Mouse (Mus musculus) heart, adult 18-20 months (tissue): ENCODE results near the gene Susd6. TPM values are rescaled to one million over a fixed set of nuclear protein-coding genes. Genes with fewer than 3 reads are reported as not detected.

Experiments used
- DNase-seq, 2 experiments: peaks; one replicate each; pipeline ENCODE4 v3.0.0; 2021 to 2022; ENCODE audit warnings: mixed read lengths in 1 of 2
- total RNA-seq, 2 experiments: library from RNA; stranded (reverse); gene quantifications; 2 replicates each; pipeline ENCODE4 v1.2.3; 2021

The Susd6 gene
- total RNA-seq, 2 experiments from 2014 or later: 68.3 to 71.9 TPM

- DNase-seq: peak; percentile 32 to 42
Observed at GRCm38 (mm10) chr12:80877215-80878092, 87.1 kb downstream of the Susd6 start.

DNA sequence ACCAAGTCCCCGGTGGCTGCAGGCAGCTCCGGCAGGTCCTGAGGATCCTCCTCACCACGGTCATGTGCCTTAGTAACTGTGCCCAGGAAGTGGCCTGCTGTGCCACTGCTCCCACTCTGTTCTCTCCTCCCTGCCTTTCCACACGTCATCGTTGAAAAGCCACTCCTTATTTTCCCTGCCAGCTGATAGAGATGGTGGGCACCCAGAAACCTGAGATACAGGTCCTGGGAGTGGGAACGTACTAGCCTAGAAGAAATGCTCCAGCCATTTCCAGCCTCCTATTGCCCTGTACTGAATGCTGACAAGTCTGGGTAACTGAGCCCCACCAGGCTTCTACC lies 87.8 kb downstream of the Susd6 start:
- DNase-seq: no peak

DNA sequence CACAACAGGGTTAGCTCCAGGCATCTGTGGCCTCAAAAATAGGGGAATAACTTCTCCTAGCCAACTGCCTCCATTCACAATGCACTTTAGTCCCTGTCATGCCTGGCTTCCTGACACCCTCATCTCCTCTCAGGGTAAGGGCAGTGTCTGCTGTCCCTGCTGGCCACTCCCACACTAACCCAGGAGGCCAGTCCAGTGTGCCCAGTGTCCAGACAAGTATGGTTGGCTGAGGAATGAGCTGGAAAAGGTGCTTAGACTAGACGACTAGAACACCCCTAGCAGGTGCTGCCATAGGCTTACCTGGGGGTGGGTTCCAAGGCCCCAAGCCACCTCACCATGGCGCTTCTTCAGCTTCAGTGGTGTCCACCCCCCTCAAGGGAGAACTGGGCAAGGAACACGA lies 88.3 kb downstream of the Susd6 start:
- DNase-seq: peak; percentile 43 to 45

DNA sequence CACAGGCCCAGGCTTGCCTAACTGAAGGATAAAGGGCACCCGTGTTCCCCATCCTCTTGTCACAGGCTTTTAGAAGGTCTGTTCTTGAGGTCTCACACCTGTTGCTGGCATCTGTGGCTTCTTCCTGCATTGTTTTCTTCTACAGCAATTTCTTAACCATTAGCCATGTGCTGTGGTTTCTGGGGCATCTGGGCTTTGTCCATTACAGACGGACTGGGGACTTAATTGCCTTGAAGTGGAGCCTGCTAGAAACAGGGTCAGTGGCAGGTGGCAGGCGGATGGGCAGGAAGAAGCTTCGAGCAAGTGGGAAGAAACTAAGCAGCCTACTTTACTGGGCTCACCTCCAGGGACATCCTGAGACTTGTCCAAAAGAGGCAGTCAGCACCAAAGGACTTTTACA lies 89.0 kb downstream of the Susd6 start:
- DNase-seq: peak; percentile 31 to 41

GRCm38 (mm10) chr12:80881121-80881520 lies 90.8 kb downstream of the Susd6 start:
- no peak for DNase-seq

GRCm38 (mm10) chr12:80883278-80883677 lies 93.0 kb downstream of the Susd6 start:
- no peak for DNase-seq

DNA sequence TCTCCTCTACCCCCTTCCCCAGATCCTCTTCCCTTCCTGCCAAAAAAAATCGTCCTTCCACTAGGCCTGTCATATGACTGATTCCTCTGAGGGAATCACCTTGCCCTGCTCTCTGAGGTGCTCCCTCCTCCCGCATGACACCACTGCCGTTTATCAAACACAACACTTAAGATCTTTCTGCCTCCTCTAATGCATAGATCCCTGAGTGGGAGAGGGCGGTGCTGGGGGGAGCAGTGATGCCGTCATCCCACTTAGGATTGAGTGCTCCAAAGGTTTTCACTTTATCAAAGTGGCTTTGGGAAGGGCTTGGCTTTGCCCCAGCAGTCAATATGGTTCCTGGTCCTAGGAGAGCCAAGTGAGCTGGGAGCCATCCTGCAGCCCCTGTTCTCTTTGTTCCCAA lies 93.6 kb downstream of the Susd6 start:
- DNase-seq: peak in 1 of 2 experiments; percentile 44

DNA sequence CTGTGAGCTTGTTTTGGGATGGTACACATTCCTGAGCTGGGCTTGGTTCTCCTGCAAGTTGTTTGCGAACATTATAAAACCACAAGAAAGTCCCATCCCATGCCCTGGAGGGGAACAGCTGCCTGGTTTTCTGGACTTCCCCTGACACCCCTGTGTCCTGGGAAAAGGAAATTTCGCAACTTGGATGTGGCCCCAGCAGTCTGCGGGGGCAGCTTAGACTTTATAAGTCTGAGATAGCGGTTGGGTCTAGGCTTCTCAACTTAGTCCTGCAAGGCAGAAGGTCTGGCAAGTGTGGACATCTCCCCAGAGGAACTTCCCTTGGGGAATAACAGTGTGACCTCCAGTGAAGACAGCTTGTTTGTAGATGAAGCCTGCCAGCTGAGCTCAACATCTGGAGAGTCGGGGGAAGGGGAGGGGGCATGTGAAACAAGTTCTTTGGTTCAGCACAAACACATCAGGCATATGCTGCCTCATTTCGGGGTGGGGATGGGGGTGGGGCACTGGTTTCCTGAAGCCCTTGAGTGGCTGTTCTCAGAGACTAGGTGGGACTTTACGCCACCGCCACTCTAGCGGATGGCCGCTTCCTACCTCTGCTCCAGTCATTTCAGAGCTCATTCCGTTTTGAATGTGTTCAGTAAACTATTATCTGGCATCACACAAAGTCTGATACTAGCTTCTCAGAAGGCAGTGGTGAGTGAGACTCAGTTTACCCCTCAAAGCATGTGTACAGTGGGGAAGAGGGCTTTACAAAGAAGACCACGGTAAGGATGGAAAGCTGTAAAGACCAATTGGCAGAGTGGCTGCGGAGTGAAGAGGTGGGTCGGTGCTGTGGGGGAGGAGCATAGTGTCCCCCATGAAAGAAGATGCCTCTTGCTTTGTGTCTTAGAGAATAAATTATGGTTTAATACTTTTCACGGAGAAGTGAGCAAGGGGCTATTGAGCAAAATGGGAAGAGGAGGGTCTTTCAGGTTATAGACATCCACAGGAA lies 95.3 kb downstream of the Susd6 start:
- DNase-seq: peak; percentile 90 to 95

DNA sequence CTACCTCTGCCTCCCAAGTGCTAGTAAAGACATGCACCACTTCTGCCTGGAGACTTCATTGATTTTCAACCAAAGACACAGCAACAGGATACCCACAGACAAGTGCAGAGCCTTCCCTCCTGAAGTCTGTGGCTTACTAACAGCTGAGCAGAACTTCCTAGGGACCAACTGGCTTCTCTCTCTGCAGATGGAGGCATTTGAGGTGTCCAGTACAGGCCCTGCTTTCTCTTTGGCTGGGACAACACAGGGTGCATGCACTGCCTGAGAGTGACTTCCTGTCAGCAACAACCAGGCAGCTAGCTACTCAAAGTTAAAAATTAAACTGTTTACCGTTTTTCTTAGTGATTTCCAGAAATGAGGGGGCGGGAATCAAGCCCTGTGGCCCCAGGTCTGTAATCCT lies 96.7 kb downstream of the Susd6 start:
- no peak for DNase-seq

GRCm38 (mm10) chr12:80889331-80889730 lies 99.0 kb downstream of the Susd6 start:
- no peak for DNase-seq

DNA sequence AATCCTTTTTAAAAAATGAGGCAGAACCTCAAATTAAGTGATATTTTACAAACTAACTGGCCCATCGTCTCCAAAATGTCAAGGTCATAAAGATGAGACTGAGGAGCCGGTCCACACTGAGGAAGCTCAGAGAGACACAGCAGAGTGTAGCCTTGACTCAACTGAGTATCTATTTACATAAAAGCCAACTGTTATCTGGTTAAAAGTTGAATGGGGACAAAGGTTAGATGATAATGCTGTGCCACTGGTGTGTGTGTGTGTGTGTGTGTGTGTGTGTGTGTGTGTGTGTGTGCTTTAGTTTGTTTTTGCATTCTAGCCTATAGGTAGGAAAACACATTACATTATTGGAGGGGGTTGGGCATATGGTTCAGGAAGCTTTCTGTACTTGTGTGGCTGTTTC lies 100.8 kb downstream of the Susd6 start:
- DNase-seq: no peak

GRCm38 (mm10) chr12:80893720-80894494 lies 103.6 kb downstream of the Susd6 start:
- no peak for DNase-seq

GRCm38 (mm10) chr12:80894973-80895570 lies 104.8 kb downstream of the Susd6 start:
- peak; percentile 71 to 83 for DNase-seq

DNA sequence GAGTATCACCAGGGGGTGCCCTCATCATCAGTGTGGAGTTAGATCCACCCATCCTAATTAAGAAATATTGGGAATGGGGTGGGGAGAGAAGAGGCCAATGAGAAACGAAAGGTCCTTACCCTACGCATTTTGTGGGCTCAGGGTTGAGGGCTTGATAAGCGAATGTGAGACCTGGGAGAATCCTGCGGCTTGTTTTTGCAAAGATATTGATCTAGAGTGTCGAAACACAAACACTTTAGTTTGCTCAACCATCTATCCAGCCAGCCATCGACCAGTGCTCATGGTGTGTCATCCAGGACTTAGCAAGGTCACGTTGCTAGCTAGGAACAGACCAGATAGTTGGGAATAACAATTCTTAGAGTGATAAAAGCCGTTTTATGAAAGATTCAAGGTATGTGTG lies 119.3 kb downstream of the Susd6 start:
- no peak for DNase-seq

DNA sequence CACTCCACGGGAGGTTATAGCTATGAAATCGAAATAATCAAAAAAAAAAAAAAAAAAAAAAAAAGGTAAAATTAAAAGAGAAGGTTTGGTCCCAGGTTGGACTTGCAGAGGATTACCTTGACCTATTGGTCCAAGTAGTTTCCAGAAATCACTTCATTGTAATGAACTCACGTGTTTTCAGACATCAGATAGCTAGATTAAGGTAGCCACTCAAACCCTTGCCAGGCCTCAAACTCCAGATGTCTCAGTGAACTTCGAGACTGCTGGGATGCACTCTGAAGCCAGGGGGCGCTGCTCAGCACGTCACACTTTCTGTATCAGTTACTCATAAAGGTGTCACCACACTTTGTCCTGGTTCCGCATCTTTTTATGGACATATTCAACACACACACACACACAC lies 127.5 kb downstream of the Susd6 start:
- peak in 1 of 2 experiments; percentile 43 for DNase-seq

GRCm38 (mm10) chr12:80921301-80921700 lies 131.0 kb downstream of the Susd6 start:
- DNase-seq: no peak

GRCm38 (mm10) chr12:80922869-80923268 lies 132.6 kb downstream of the Susd6 start:
- DNase-seq: no peak

DNA sequence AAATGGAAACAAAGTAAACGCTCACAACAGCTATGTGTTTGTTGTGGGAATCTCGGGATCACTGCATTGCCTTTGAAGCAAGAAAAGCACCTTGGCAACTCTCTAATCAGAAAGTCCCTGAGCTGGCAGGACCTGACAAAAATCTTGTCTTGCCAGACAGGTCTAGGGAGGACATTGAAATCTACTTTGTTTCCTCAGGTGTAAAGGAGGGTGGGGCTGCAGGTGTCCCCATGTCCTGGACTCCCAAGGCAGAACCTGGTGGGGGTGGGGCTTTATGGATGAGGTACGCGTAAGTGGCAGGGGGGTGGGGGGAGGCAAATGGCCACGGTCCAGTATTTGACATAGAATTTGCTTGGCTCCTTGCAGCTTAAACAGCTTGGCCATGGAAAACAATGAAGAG lies 133.3 kb downstream of the Susd6 start:
- DNase-seq: no peak

DNA sequence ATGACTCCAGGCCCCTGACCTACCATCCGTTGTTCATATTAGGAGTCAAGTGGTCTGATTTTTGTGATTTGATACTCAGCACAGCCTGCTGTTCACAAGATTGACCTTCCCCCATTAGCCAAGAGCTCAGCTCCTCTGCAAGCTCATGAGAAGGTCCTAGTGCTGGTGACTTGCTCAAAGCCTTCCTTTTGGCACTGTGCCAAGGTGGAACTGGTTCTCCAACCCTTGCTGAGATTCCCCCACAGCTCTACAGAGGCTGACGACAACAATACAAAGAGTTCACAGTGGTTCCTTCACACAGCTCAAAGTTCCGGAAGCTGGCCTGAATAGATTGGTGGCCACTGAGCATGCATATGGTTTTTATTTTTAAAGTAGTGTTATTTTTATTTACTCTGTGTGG lies 133.9 kb downstream of the Susd6 start:
- DNase-seq: peak; percentile 13 to 18

GRCm38 (mm10) chr12:80925919-80926318 lies 135.6 kb downstream of the Susd6 start:
- DNase-seq: peak in 1 of 2 experiments; percentile 18

GRCm38 (mm10) chr12:80926550-80926949 lies 136.2 kb downstream of the Susd6 start:
- no peak for DNase-seq

DNA sequence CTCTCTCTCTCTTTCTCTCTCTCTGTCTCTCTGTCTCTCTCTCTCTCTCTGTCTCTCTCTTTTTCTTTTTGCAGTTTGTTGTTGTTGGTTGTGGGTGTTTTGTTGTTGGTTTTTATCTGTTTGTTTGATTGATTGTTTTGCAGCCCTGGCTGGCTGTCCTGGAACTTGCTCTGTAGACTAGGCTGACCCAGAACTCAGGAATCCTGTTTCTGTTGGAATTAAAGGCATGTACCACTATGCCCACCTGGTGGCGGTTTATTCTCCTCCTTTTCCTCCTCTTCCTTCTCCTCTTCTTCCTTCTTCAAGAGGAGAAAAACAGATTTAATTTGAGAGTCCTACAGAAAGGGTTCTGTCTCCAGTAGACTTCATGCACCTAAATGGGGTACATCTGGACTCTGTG lies 137.2 kb downstream of the Susd6 start:
- DNase-seq: no peak
